Mouse (Mus musculus): ENCODE results near the gene Appl2. TPM values are rescaled to one million over a fixed set of nuclear protein-coding genes. Genes with fewer than 3 reads are reported as not detected.

Gene Appl2
- polyA plus RNA-seq, 1 experiment from 2014 or later: 48.2 TPM

- Histone ChIP-seq H3K9ac (replicated peaks; ENCODE audit: low read length) (no peak overlapping the region), H3K36me3 (ENCODE audit: insufficient read depth, low read length) (peaks cover 48% of the 10 kb centered on the region)
- ATAC-seq (ENCODE audit: low FRiP score, low TSS enrichment): no peak
Observed at GRCm38 (mm10) chr10:83605637-83606183, 42.8 kb downstream of the Appl2 start.

DNA sequence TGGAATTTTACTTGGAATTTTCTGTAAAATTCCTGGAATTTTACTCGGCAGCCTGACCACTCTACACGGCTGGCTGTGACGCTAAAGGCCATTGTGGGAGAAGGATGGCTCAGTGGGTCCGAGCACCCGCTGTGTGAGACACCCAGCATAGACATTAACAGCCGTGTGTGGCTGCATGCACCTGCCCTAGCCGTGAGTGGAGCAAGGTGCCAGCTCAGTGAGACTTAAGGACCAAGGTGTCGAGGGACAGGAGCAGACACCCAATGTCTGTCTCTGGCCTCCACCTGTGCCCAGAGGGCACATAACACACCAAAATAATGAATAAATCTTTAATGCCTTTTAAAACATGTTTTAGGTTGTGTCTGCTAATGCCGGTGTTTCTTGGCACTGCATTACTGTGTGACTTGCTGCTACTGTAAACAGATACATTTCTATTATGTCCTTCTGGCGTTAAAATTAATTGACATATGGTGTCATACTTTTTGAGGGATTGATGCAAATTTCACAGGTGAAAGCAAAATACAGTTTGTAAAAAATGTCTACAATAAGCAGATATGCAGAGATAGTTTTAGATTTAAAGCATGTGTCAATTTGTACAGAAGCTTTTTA is 44.5 kb downstream of the Appl2 start:
- ATAC-seq (ENCODE audit: low FRiP score, low TSS enrichment): no peak
- H3K36me3 ChIP-seq (ENCODE audit: insufficient read depth, low read length): peaks cover 47% of the 10 kb centered on the region
- H3K4me1 ChIP-seq (ENCODE audit: insufficient read depth, low read length): no peaks in the 10 kb centered on the region
- no peak overlapping the region for H3K4me2 ChIP-seq (replicated peaks; ENCODE audit: low read depth, low read length)
- no peak overlapping the region for H3K27ac ChIP-seq (ENCODE audit: low read length)
- H3K9me3 ChIP-seq (ENCODE audit: low read length): no peaks in the 10 kb centered on the region
- no peaks in the 10 kb centered on the region for H3K27me3 ChIP-seq (ENCODE audit: insufficient read depth, low read length)
- no peak overlapping the region for H3K4me3 ChIP-seq (ENCODE audit: low read length)
- WGBS: 91% methylated on average over 10 of the region's 10 CpGs
- no peak overlapping the region for H3K9ac ChIP-seq (replicated peaks; ENCODE audit: low read length)

More at GRCm38 (mm10) chr10:83605637-83606183, 42.8 kb downstream of the Appl2 start:
- Histone ChIP-seq H3K9me3 (ENCODE audit: low read length) (peaks cover under 1% of the 10 kb centered on the region; the same call in 1 of the 2 replicates), H3K4me3 (ENCODE audit: low read length) (no peak overlapping the region), H3K4me1 (ENCODE audit: insufficient read depth, low read length) (no peaks in the 10 kb centered on the region), H3K27ac (ENCODE audit: low read length) (no peak overlapping the region), H3K27me3 (ENCODE audit: insufficient read depth, low read length) (no peaks in the 10 kb centered on the region), H3K4me2 (replicated peaks; ENCODE audit: low read depth, low read length) (no peak overlapping the region)
- WGBS: 58% methylated on average over 8 of the region's 8 CpGs

DNA sequence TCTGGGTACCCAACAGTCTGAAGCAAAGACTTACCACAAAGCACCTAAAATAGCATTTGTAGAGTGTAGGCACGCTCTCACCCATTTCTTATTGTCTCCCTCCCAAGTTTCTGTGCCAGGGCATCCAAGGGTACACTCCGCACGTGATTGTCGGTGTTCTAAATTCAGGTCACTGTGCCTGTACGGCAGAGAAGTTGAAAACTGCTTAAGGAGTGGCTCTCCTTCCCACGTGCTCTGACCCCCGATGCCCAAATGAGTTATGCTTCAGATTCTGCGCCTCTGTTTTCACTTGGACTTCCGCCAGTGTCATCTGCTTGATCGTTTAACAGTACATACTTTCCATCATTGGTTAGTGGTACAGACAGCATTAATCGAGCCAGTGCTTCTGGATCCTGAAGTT is 47.9 kb downstream of the Appl2 start:
- Histone ChIP-seq H3K36me3 (ENCODE audit: insufficient read depth, low read length) (peaks cover 45% of the 10 kb centered on the region), H3K4me3 (ENCODE audit: low read length) (no peak overlapping the region), H3K27ac (ENCODE audit: low read length) (no peak overlapping the region), H3K9ac (replicated peaks; ENCODE audit: low read length) (no peak overlapping the region), H3K4me1 (ENCODE audit: insufficient read depth, low read length) (no peaks in the 10 kb centered on the region), H3K9me3 (ENCODE audit: low read length) (no peaks in the 10 kb centered on the region), H3K4me2 (replicated peaks; ENCODE audit: low read depth, low read length) (no peak overlapping the region), H3K27me3 (ENCODE audit: insufficient read depth, low read length) (no peaks in the 10 kb centered on the region)
- 69% methylated on average over 11 of the region's 11 CpGs for WGBS
- no peak for ATAC-seq (ENCODE audit: low FRiP score, low TSS enrichment)

GRCm38 (mm10) chr10:83594526-83594925 is 54.0 kb downstream of the Appl2 start:
- H3K36me3 ChIP-seq (ENCODE audit: insufficient read depth, low read length): peaks cover 54% of the 10 kb centered on the region
- 92% methylated on average over 5 of the region's 5 CpGs for WGBS

GRCm38 (mm10) chr10:83592616-83593015 is 55.9 kb downstream of the Appl2 start:
- Histone ChIP-seq H3K27me3 (ENCODE audit: insufficient read depth, low read length) (no peaks in the 10 kb centered on the region), H3K4me2 (replicated peaks; ENCODE audit: low read depth, low read length) (no peak overlapping the region), H3K9ac (replicated peaks; ENCODE audit: low read length) (no peak overlapping the region), H3K27ac (ENCODE audit: low read length) (no peak overlapping the region), H3K4me1 (ENCODE audit: insufficient read depth, low read length) (no peaks in the 10 kb centered on the region), H3K4me3 (ENCODE audit: low read length) (no peak overlapping the region), H3K9me3 (ENCODE audit: low read length) (no peaks in the 10 kb centered on the region), H3K36me3 (ENCODE audit: insufficient read depth, low read length) (peaks cover 53% of the 10 kb centered on the region)
- WGBS: 93% methylated on average over 7 of the region's 7 CpGs
- ATAC-seq (ENCODE audit: low FRiP score, low TSS enrichment): no peak

More at GRCm38 (mm10) chr10:83594526-83594925, 54.0 kb downstream of the Appl2 start:
- no peak overlapping the region for H3K4me3 ChIP-seq (ENCODE audit: low read length)
- no peaks in the 10 kb centered on the region for H3K9me3 ChIP-seq (ENCODE audit: low read length)
- no peaks in the 10 kb centered on the region for H3K27me3 ChIP-seq (ENCODE audit: insufficient read depth, low read length)
- ATAC-seq (ENCODE audit: low FRiP score, low TSS enrichment): no peak
- no peak overlapping the region for H3K27ac ChIP-seq (ENCODE audit: low read length)
- no peak overlapping the region for H3K4me2 ChIP-seq (replicated peaks; ENCODE audit: low read depth, low read length)
- H3K4me1 ChIP-seq (ENCODE audit: insufficient read depth, low read length): no peaks in the 10 kb centered on the region
- no peak overlapping the region for H3K9ac ChIP-seq (replicated peaks; ENCODE audit: low read length)

DNA sequence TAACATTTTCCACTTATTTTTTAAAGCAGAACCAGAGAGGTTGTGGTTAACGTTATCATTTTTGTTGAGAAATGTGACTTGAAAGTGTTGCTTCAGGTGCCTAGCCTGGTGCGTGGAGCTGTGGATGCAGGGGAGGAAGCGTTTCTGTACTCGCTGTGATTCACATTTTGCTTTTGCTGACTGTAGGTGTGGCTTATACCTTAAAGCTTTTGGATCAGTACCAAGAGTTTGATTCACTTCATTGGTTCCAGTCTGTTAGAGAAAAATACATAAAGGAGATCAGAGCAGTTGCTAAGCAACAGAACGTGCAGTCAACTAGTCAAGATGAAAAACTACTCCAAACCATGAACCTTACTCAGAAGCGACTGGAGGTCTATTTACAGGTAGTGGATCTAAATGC is 57.7 kb downstream of the Appl2 start:
- no peaks in the 10 kb centered on the region for H3K9me3 ChIP-seq (ENCODE audit: low read length)
- H3K27me3 ChIP-seq (ENCODE audit: insufficient read depth, low read length): no peaks in the 10 kb centered on the region
- no peak overlapping the region for H3K4me2 ChIP-seq (replicated peaks; ENCODE audit: low read depth, low read length)
- WGBS: 75% methylated on average over 6 of the region's 6 CpGs
- no peak overlapping the region for H3K27ac ChIP-seq (ENCODE audit: low read length)
- H3K4me3 ChIP-seq (ENCODE audit: low read length): no peak overlapping the region
- no peak for ATAC-seq (ENCODE audit: low FRiP score, low TSS enrichment)
- no peaks in the 10 kb centered on the region for H3K4me1 ChIP-seq (ENCODE audit: insufficient read depth, low read length)
- no peak overlapping the region for H3K9ac ChIP-seq (replicated peaks; ENCODE audit: low read length)
- peaks cover 62% of the 10 kb centered on the region for H3K36me3 ChIP-seq (ENCODE audit: insufficient read depth, low read length)

DNA sequence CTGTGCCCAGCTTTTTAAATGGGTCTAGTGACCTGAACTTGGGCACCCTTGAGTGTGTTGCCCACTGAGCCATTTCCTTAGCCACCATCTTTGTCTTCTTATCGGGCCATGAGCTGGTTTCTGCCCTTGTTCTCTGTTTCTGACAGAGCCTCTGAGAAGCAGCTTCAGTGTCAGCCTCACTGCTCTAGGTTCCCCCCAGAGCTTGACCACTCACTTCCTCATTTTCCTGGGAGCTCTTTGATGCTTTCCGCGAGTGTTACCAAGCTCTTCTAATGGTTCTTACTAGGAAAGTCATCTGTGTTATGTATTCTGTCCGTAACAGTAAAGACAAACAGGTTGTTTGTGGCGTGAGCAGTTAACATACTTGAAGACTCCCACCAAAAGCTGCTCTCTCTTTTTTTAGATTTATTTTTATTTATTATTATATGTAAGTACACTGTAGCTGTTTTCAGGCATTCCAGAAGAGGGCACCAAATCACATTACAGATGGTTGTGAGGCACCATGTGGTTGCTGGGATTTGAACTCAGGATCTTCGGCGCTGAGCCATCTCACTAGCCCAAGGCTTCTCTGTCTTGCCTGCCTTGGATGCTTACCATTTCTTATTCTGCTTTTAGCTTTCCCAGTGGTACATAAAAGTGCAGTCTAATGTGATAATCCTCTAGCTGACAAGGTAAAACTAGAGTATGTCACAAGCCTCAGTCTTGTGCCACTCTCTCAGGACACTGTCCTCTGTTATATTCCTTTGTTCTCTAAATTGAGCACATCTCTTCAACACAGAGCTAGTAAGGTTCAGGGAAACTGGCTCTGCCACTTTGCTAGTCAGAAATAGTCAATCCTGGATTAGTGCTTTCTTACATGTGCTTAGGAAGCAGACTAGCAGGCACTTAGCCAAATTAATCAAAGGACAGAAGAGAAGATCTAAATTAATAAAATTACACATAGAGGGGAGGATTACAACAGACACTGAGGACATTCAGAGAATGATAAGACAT is 82.8 kb downstream of the Appl2 start:
- Histone ChIP-seq H3K4me3 (ENCODE audit: low read length) (no peak overlapping the region), H3K4me1 (ENCODE audit: insufficient read depth, low read length) (no peaks in the 10 kb centered on the region), H3K27me3 (ENCODE audit: insufficient read depth, low read length) (no peaks in the 10 kb centered on the region), H3K36me3 (ENCODE audit: insufficient read depth, low read length) (peaks cover 71% of the 10 kb centered on the region), H3K27ac (ENCODE audit: low read length) (no peak overlapping the region), H3K4me2 (replicated peaks; ENCODE audit: low read depth, low read length) (no peak overlapping the region), H3K9ac (replicated peaks; ENCODE audit: low read length) (no peak overlapping the region), H3K9me3 (ENCODE audit: low read length) (no peaks in the 10 kb centered on the region)
- ATAC-seq (ENCODE audit: low FRiP score, low TSS enrichment): no peak
- 94% methylated on average over 7 of the region's 7 CpGs for WGBS

DNA sequence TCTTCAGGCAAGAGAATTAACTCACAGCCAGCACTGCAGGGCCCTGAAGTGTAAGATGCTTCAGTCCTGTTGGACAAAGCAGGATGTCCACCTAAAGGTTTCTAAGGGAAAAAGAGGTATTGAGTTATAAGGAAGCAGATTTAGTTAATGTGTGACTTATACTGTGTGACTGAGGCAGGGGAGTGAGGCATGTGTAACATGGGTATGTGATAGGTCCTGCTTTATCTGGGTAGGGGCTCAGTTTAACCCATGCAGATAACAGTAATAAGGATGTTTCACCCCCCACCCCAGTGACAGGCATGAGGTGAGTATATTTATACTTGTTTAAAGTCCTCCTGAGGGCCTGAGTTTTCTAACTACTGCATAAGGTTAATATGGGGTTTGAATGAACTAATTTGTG is 85.5 kb downstream of the Appl2 start:
- Histone ChIP-seq H3K36me3 (ENCODE audit: insufficient read depth, low read length) (peaks cover 64% of the 10 kb centered on the region), H3K4me3 (ENCODE audit: low read length) (no peak overlapping the region), H3K9ac (replicated peaks; ENCODE audit: low read length) (no peak overlapping the region), H3K27ac (ENCODE audit: low read length) (no peak overlapping the region), H3K9me3 (ENCODE audit: low read length) (no peaks in the 10 kb centered on the region), H3K4me2 (replicated peaks; ENCODE audit: low read depth, low read length) (no peak overlapping the region), H3K4me1 (ENCODE audit: insufficient read depth, low read length) (no peaks in the 10 kb centered on the region), H3K27me3 (ENCODE audit: insufficient read depth, low read length) (no peaks in the 10 kb centered on the region)
- no peak for ATAC-seq (ENCODE audit: low FRiP score, low TSS enrichment)
